In genomic region chr7:75778053-75778452, GRCm38 (mm10) we compare ENCODE assay signal across 14 mouse cellular contexts.
"Had no signal": no experiment of that assay in that cellular context is flagged by ENCODE, and none has a peak within 500 bp of the region (broad histone marks: within the 10 kb centered on the region; RNA-seq: fewer than 3 reads in every experiment).

No protein-coding gene starts in this region.

- H3K4me3 ChIP-seq: midbrain, embryonic 10.5 days; midbrain, embryonic 12.5 days; midbrain, embryonic 15.5 days; neural tube, embryonic 12.5 days; stomach, embryonic 15.5 days had no signal

- H3K9me3 ChIP-seq: midbrain, embryonic 10.5 days; midbrain, embryonic 12.5 days; midbrain, embryonic 15.5 days; neural tube, embryonic 12.5 days; stomach, embryonic 15.5 days had no signal

- DNase-seq: lung, embryonic 14.5 days; lung, postnatal 10 days; lung, postnatal 4 days; right cerebral cortex, postnatal 14 days; thymus, adult 18-20 months; thymus, postnatal 14 days; thymus, postnatal 36 days had no signal

- H3K27me3 ChIP-seq: midbrain, embryonic 12.5 days; midbrain, embryonic 15.5 days; neural tube, embryonic 12.5 days; stomach, embryonic 15.5 days had no signal

- H3K9ac ChIP-seq: liver, embryonic 14.5 days; lung, embryonic 14.5 days; midbrain, embryonic 12.5 days; midbrain, embryonic 15.5 days; neural tube, embryonic 12.5 days; stomach, embryonic 15.5 days had no signal

- H3K27ac ChIP-seq: liver, embryonic 14.5 days; midbrain, embryonic 10.5 days; midbrain, embryonic 12.5 days; midbrain, embryonic 15.5 days; neural tube, embryonic 12.5 days; stomach, embryonic 15.5 days; stomach, postnatal 0 days had no signal

- H3K4me2 ChIP-seq: lung, embryonic 14.5 days; midbrain, embryonic 12.5 days; midbrain, embryonic 15.5 days; neural tube, embryonic 12.5 days; stomach, embryonic 15.5 days had no signal

- H3K36me3 ChIP-seq: midbrain, embryonic 12.5 days; midbrain, embryonic 15.5 days had no signal

- ATAC-seq: midbrain, embryonic 15.5 days had no signal
